Mouse (Mus musculus) midbrain, embryonic 15.5 days (tissue): ENCODE measurements at regions not wholly inside any gene's neighbourhood (a gene's known extent, or its start where the extent isn't known, plus 50 kb on each side); places are given as distances from the start of the nearest gene placed in this dataset.

Experiments used
- ATAC-seq: fragments of 200-750 bp; cut with Nextera tagmentation; replicated peaks from 2 replicates; pipeline ENCODE4 v1.8.0; 2017; ENCODE audit warnings: moderate TSS enrichment
- H3K27ac ChIP-seq: fragments of 300-500 bp; sonication (generic); 2 replicates; pipeline ENCODE4 v1.5.1; 2015; ENCODE audit warnings: mild to moderate bottlenecking, inconsistent platforms
- H3K27me3 ChIP-seq: fragments of 300-500 bp; sonication (generic); replicated peaks from 2 replicates; pipeline ENCODE4 v1.6.1; 2015; ENCODE audit warnings: inconsistent platforms
- H3K36me3 ChIP-seq: fragments of 300-500 bp; sonication (generic); replicated peaks from 2 replicates; pipeline ENCODE4 v1.6.1; 2015; ENCODE audit warnings: inconsistent platforms
- H3K4me1 ChIP-seq: fragments of 300-500 bp; sonication (generic); 2 replicates; pipeline ENCODE4 v1.6.1; 2015; ENCODE audit warnings: inconsistent platforms
- H3K4me2 ChIP-seq: fragments of 300-500 bp; sonication (generic); 2 replicates; pipeline ENCODE4 v1.6.1; 2015; ENCODE audit warnings: inconsistent platforms, mild to moderate bottlenecking, moderate library complexity
- H3K4me3 ChIP-seq: fragments of 300-500 bp; sonication (generic); 2 replicates; pipeline ENCODE4 v1.5.1; 2015; ENCODE audit warnings: mild to moderate bottlenecking, inconsistent platforms
- H3K9ac ChIP-seq: fragments of 300-500 bp; sonication (generic); 2 replicates; pipeline ENCODE4 v1.6.1; 2015; ENCODE audit warnings: mild to moderate bottlenecking, inconsistent platforms
- H3K9me3 ChIP-seq: fragments of 300-500 bp; sonication (generic); 2 replicates; pipeline ENCODE4 v1.6.1; 2016; ENCODE audit warnings: inconsistent platforms
- WGBS: fragments of 180-500 bp; shearing (Covaris S2); methylation state at CpG from one replicate; pipeline ENCODE4 v1.1.7; 2015; ENCODE audit warnings: mixed read lengths; 5-methylcytosine and 5-hydroxymethylcytosine counted together

DNA sequence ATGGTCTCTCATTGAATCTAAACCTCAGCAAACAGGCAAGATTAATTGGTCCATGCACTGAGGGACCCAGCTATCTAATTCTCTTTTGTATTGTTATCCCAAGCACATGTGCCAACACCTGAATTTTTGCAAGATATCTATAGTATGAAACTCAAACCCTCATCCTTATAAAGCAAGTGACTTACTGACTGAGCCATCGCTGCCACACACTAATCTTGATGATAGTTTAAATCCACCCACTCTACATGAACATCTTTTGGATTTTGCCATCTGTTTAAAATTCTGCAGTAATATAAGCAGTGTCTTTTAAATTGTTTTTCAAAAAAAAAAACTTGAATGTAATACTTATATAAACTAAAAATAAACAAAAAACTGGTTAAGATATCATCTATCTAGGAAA lies 280.9 kb downstream of the Pcdh10 start:
- Histone ChIP-seq H3K4me2 (no peak overlapping the region), H3K4me1 (no peaks in the 10 kb centered on the region), H3K9ac (no peak overlapping the region), H3K27ac (no peak overlapping the region), H3K36me3 (no peaks in the 10 kb centered on the region), H3K4me3 (no peak overlapping the region), H3K27me3 (no peaks in the 10 kb centered on the region), H3K9me3 (no peaks in the 10 kb centered on the region)
- no peak for ATAC-seq
- 92% methylated on average over 1 of the region's 1 CpGs for WGBS

DNA sequence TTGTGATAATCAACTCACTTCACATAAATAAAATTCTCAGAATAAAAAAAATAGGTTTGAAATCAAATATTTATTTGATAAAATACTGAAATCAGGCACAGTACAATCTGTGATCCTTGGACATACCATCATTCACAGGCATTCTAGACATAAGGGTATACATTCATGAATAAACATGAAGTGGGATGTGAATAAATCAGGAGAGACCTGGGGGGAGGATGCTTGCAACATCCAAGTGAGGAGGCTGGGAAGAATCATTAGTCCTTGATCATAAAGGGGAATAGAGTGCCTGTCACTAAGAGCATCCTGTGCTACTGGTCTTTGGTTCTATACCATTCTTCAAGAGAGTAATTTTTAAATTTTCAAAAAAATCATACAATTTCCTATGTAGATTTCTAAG lies 292.2 kb downstream of the Pcdh10 start:
- Histone ChIP-seq H3K9ac (no peak overlapping the region), H3K36me3 (no peaks in the 10 kb centered on the region), H3K9me3 (no peaks in the 10 kb centered on the region), H3K27ac (no peak overlapping the region), H3K4me2 (no peak overlapping the region), H3K27me3 (no peaks in the 10 kb centered on the region), H3K4me1 (no peaks in the 10 kb centered on the region), H3K4me3 (no peak overlapping the region)
- no peak for ATAC-seq

DNA sequence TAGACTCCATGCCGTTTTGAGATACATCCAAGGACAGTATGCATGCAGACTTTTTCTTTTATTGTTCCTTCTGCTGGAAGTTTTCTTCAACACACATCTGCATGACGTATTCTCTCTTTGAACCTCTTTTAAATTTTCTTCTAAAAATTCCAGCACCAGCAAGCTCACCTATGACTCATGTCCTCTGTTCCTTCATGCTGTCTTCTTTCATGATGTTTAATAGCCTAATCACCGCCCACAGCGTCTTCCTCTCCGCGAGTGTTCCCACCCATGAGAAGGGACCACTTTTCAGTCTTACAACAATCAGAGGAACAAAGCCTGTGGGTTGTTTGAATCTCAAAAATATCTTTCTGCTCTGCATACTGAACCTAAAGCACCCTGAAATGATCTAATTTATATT lies 299.5 kb downstream of the Pcdh10 start:
- no peaks in the 10 kb centered on the region for H3K36me3 ChIP-seq
- no peaks in the 10 kb centered on the region for H3K9me3 ChIP-seq
- H3K4me2 ChIP-seq, result no peak overlapping the region
- H3K27ac ChIP-seq, result no peak overlapping the region
- ATAC-seq, result no peak
- H3K27me3 ChIP-seq, result no peaks in the 10 kb centered on the region
- H3K9ac ChIP-seq, result no peak overlapping the region
- no peak overlapping the region for H3K4me3 ChIP-seq
- 93% methylated on average over 6 of the region's 6 CpGs for WGBS
- H3K4me1 ChIP-seq, result peaks cover 4% of the 10 kb centered on the region; the same call in 1 of the 2 replicates

DNA sequence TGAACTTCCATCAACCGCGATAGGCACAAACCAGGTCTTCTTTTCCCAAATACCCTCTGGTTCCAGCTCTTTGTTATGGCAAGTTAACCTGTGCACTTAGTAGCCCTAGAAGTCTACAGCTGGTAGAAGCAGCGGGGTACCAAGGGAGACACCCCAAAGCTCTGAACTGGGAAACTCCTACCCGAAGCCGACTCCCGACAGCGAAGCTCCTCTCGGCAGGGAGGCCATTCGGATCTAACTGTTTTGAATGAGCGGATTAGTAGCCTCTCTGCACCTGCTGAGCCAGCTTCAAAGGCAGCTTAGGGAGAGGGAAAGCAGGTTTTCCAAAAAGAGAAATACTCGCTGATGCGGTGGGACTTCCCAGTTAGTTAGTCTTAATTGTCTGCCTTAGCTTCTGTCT lies 303.2 kb downstream of the Pcdh10 start:
- ATAC-seq, result peak; percentile 56; the same call in 1 of the 2 replicates
- peaks cover 4% of the 10 kb centered on the region; the same call in 1 of the 2 replicates for H3K4me1 ChIP-seq
- peak overlapping the region; percentile 47 for H3K4me2 ChIP-seq
- no peak overlapping the region for H3K27ac ChIP-seq
- no peaks in the 10 kb centered on the region for H3K9me3 ChIP-seq
- no peaks in the 10 kb centered on the region for H3K36me3 ChIP-seq
- WGBS, result 3% methylated on average over 12 of the region's 12 CpGs
- peak overlapping the region; percentile 25 for H3K4me3 ChIP-seq
- H3K9ac ChIP-seq, result no peak overlapping the region
- H3K27me3 ChIP-seq, result no peaks in the 10 kb centered on the region

DNA sequence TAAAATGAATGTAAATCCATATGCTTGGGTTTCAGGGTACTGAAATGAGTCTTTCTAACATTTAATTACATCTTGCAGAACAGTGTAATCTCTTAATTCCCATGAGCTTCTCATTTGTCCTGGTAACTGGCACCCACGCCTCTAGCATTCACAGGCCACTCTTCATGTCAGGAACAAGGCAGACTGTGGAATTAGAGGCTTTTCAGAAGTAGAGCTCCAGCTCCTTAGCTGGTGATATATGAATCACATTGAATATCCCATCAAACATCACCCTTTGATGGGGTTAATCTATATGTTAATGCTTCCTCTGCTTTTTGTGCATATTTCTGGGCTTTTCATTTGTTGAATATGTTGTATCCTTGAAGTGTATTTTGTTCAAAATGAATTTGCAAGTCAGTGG lies 329.7 kb downstream of the Pcdh10 start:
- Histone ChIP-seq H3K4me3 (no peak overlapping the region), H3K36me3 (no peaks in the 10 kb centered on the region), H3K9ac (no peak overlapping the region), H3K4me1 (no peaks in the 10 kb centered on the region), H3K4me2 (no peak overlapping the region), H3K27ac (no peak overlapping the region), H3K9me3 (no peaks in the 10 kb centered on the region), H3K27me3 (no peaks in the 10 kb centered on the region)
- peak; percentile 54; the same call in 1 of the 2 replicates for ATAC-seq
- WGBS, result 13% methylated on average over 1 of the region's 1 CpGs
